Mouse (Mus musculus) forebrain, embryonic 16.5 days (tissue): Measurements from ENCODE around the gene Anp32b. TPM values are rescaled to one million over a fixed set of nuclear protein-coding genes. Genes with fewer than 3 reads are reported as not detected.

Source experiments
- ATAC-seq: fragments of 200-750 bp; cut with Nextera tagmentation; 2 replicates; pipeline ENCODE4 v1.8.0; 2017; ENCODE audit warnings: mild to moderate bottlenecking, moderate library complexity
- H3K27ac ChIP-seq: fragments of 300-500 bp; sonication (generic); 2 replicates; pipeline ENCODE4 v1.5.1; 2014; ENCODE audit warnings: low read length, control low read depth
- H3K27me3 ChIP-seq: fragments of 300-500 bp; sonication (generic); replicated peaks from 2 replicates; pipeline ENCODE4 v1.6.1; 2014; ENCODE audit warnings: low read length; ENCODE audit not compliant: control insufficient read depth, insufficient read depth
- H3K36me3 ChIP-seq: fragments of 300-500 bp; sonication (generic); 2 replicates; pipeline ENCODE4 v1.6.1; 2014; ENCODE audit not compliant: control insufficient read depth, insufficient read depth
- H3K4me1 ChIP-seq: fragments of 300-500 bp; sonication (generic); replicated peaks from 2 replicates; pipeline ENCODE4 v1.6.1; 2014; ENCODE audit warnings: low read length; ENCODE audit not compliant: control insufficient read depth, insufficient read depth
- H3K4me2 ChIP-seq: fragments of 300-500 bp; sonication (generic); 2 replicates; pipeline ENCODE4 v1.6.1; 2014; ENCODE audit warnings: mild to moderate bottlenecking, low read length, control low read depth
- H3K4me3 ChIP-seq: fragments of 300-500 bp; sonication (generic); replicated peaks from 2 replicates; pipeline ENCODE4 v1.5.1; 2014; ENCODE audit warnings: mild to moderate bottlenecking, low read length, control low read depth
- H3K9ac ChIP-seq: fragments of 300-500 bp; sonication (generic); replicated peaks from 2 replicates; pipeline ENCODE4 v1.6.1; 2014; ENCODE audit warnings: low read depth, low read length, control low read depth
- H3K9me3 ChIP-seq: fragments of 300-500 bp; sonication (generic); 2 replicates; pipeline ENCODE4 v1.6.1; 2016; ENCODE audit warnings: low read length; ENCODE audit not compliant: control insufficient read depth
- WGBS: fragments of 180-500 bp; shearing (Covaris S2); extraction: QIAGEN DNeasy Blood & Tissue Kit; methylation state at CpG from one replicate; pipeline ENCODE4 v1.1.7; 2014; 5-methylcytosine and 5-hydroxymethylcytosine counted together
- polyA plus RNA-seq: library from polyadenylated mRNA; unstranded; fragments of >200 nt; fragmentation: Nextera tagmentation; extraction: Ambion mirVana; gene quantifications from 2 replicates; pipeline ENCODE4 v1.2.1, GENCODE M21; 2015

Anp32b gene
- polyA plus RNA-seq, 1 experiment from 2014 or later, result 105 TPM

GRCm38 (mm10) chr4:46521457-46521856 lies 70.8 kb downstream of the Anp32b start:
- H3K27me3 ChIP-seq, result no peaks in the 10 kb centered on the region
- no peak for ATAC-seq

More at GRCm38 (mm10) chr4:46521457-46521856, 70.8 kb downstream of the Anp32b start:
- 80% methylated on average over 10 of the region's 10 CpGs for WGBS
- Histone ChIP-seq H3K9ac (no peak overlapping the region), H3K36me3 (no peaks in the 10 kb centered on the region), H3K4me3 (no peak overlapping the region), H3K4me1 (no peaks in the 10 kb centered on the region), H3K9me3 (no peaks in the 10 kb centered on the region), H3K4me2 (no peak overlapping the region), H3K27ac (no peak overlapping the region)

Other genes with a start within 250 kb of the Anp32b start
- not detected in 2 replicates for gene Foxe1, start 107.3 kb upstream of the Anp32b start, polyA plus RNA-seq
- gene Trmo, start 61.5 kb upstream of the Anp32b start, polyA plus RNA-seq, result 12.7 and 13.4 TPM in 2 replicates
- 0.09 and 0.10 TPM in 2 replicates for gene Hemgn, start 37.4 kb upstream of the Anp32b start, polyA plus RNA-seq
- 81.1 and 85.5 TPM in 2 replicates for gene Nans, start 38.3 kb downstream of the Anp32b start, polyA plus RNA-seq
- gene Trim14, start 85.2 kb downstream of the Anp32b start, polyA plus RNA-seq, result 0.85 and 1.4 TPM in 2 replicates
- 5.6 and 7.6 TPM in 2 replicates for gene Coro2a, start 151.3 kb downstream of the Anp32b start, polyA plus RNA-seq
- gene Tbc1d2, start 199.3 kb downstream of the Anp32b start, polyA plus RNA-seq, result 0.68 and 0.79 TPM in 2 replicates